Mouse (Mus musculus): ENCODE measurements around the gene Gngt1. TPM values are rescaled to one million over a fixed set of nuclear protein-coding genes. Genes with fewer than 3 reads are reported as not detected.

Gngt1 gene
- not detected in 2 replicates for polyA plus RNA-seq (2011; ENCODE audit: insufficient read length, low read depth, missing spikeins)

GRCm38 (mm10) chr6:3993492-3993891, at the start of gene Gngt1:
Gene Gngt1, plus strand, starts transcription at chr6:3993792.
- Histone ChIP-seq H3K4me1 (ENCODE audit: control insufficient read depth, insufficient read depth, low read length) (no peaks in the 10 kb centered on the region), H3K4me3 (ENCODE audit: insufficient read depth, low read length) (no peak within 1 kb of the TSS), H3K27ac (ENCODE audit: insufficient read depth, low read length) (no peak within 1 kb of the TSS)
- no peak for TF ChIP-seq CTCF (IDR thresholded peaks at IDR 0.05; ENCODE audit: borderline replicate concordance, insufficient read depth, low read length)
- no peak for TF ChIP-seq POLR2A (IDR thresholded peaks at IDR 0.05; ENCODE audit: low read depth, low read length)

DNA sequence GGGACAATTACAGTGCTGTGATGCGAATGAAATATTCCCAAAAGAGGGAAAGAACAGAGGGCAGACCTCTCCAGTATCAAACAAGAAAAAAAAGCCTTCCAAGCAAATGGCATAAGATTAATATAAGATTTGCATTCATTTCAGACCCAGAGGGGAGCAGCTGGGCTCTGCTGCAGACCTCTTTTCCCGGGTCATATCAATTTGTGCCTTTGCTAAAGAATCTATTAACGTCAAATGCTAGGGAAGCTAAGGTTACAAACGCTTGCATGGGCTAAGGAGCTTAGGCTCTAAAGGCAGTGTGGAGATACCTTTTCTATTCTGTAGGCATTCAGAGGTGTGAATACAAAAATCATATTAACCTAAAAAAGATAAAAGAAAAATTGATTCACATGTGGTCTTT, 38.6 kb upstream of the Gngt1 start:
- no peak for TF ChIP-seq CTCF (IDR thresholded peaks at IDR 0.05; ENCODE audit: borderline replicate concordance, insufficient read depth, low read length)
- no peak for TF ChIP-seq POLR2A (IDR thresholded peaks at IDR 0.05; ENCODE audit: low read depth, low read length)
- H3K4me3 ChIP-seq (ENCODE audit: insufficient read depth, low read length) = no peak overlapping the region
- H3K27ac ChIP-seq (ENCODE audit: insufficient read depth, low read length) = no peak overlapping the region
- H3K4me1 ChIP-seq (ENCODE audit: control insufficient read depth, insufficient read depth, low read length) = no peaks in the 10 kb centered on the region

GRCm38 (mm10) chr6:3967676-3968626, 25.6 kb upstream of the Gngt1 start:
- H3K4me3 ChIP-seq (ENCODE audit: insufficient read depth, low read length) = no peak overlapping the region
- H3K4me1 ChIP-seq (ENCODE audit: control insufficient read depth, insufficient read depth, low read length) = peaks cover 3% of the 10 kb centered on the region; the same call in 1 of the 2 replicates
- TF ChIP-seq POLR2A (IDR thresholded peaks at IDR 0.05; ENCODE audit: low read depth, low read length) (no peak), CTCF (IDR thresholded peaks at IDR 0.05; ENCODE audit: borderline replicate concordance, insufficient read depth, low read length) (no peak)
- no peak overlapping the region for H3K27ac ChIP-seq (ENCODE audit: insufficient read depth, low read length)

DNA sequence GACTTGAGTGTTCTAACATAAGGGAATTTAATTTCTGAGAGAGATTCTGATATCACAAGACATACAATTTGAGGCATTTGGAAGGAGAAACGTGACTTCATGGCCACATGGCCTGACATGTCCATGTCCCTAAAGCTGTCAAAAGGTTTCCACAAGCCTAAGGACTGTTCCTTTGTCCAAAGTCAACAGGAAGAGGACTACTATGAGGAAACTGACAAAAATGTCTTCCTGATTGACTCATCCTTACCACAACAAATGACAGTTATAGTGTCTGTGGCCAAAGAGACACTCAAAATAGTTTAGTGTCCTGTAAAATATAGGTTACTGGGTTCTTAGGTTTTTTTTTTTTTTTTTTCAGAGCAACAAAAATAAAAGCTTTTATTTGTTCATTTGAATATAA, 19.9 kb upstream of the Gngt1 start:
- H3K27ac ChIP-seq (ENCODE audit: insufficient read depth, low read length) = no peak overlapping the region
- no peak overlapping the region for H3K4me3 ChIP-seq (ENCODE audit: insufficient read depth, low read length)
- TF ChIP-seq POLR2A (IDR thresholded peaks at IDR 0.05; ENCODE audit: low read depth, low read length) (no peak), CTCF (IDR thresholded peaks at IDR 0.05; ENCODE audit: borderline replicate concordance, insufficient read depth, low read length) (no peak)
- H3K4me1 ChIP-seq (ENCODE audit: control insufficient read depth, insufficient read depth, low read length) = no peaks in the 10 kb centered on the region; the same call in none of the 2 replicates

- TF ChIP-seq POLR2A (IDR thresholded peaks at IDR 0.05; ENCODE audit: low read depth, low read length) = no peak
- Histone ChIP-seq H3K4me3 (ENCODE audit: insufficient read depth, low read length) (no peak overlapping the region), H3K4me1 (ENCODE audit: control insufficient read depth, insufficient read depth, low read length) (no peaks in the 10 kb centered on the region), H3K27ac (ENCODE audit: insufficient read depth, low read length) (no peak overlapping the region)
Observed at GRCm38 (mm10) chr6:3982661-3983284, 10.8 kb upstream of the Gngt1 start.

DNA sequence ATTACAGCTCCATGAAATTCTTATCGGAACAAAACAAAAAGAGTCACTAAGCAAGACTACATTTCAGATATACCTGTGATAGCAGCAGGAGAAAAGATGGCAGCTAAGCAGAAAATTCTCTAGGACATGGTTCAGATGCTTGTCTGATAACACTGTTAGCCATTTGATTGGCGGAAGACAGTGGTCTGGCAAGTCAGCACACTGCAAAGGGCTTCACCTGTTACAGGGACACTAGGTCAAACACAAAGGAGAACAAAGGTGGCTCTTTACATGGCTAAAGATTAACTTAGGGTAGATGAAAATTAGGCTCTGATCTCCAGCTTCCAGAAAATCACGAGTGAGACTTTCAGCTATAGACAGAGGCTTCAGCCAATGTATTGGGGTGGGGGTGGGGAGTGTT, 4.8 kb upstream of the Gngt1 start, which contains the start of gene Tfpi2:
Gene Tfpi2 (minus strand): TSS at position 170 of the 400 bp plus-strand sequence.
- no peak for TF ChIP-seq CTCF (IDR thresholded peaks at IDR 0.05; ENCODE audit: borderline replicate concordance, insufficient read depth, low read length)
- TF ChIP-seq POLR2A (IDR thresholded peaks at IDR 0.05; ENCODE audit: low read depth, low read length) = no peak
- H3K4me3 ChIP-seq (ENCODE audit: insufficient read depth, low read length) = no peak within 1 kb of the TSS
- H3K27ac ChIP-seq (ENCODE audit: insufficient read depth, low read length) = no peak within 1 kb of the TSS
- H3K4me1 ChIP-seq (ENCODE audit: control insufficient read depth, insufficient read depth, low read length) = no peaks in the 10 kb centered on the region

DNA sequence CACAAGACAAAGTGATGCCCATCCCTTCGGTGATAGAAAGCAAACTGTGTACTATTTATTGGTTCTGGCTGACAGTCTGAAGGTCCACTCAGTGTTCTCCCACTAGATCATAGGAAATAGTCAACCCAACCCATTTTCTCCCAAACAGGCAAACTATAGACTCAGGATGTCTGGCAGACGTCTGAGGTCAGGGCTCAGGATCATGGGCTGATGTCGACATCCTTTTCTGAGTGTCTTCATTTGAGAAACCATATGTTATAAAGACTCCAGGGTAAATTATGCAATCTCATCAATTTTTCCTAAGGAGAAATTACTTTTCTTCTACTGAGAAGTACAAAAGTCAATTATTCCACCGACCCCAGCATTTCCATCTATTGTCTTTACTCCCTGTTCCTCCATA, 4.5 kb downstream of the Gngt1 start:
- H3K4me1 ChIP-seq (ENCODE audit: control insufficient read depth, insufficient read depth, low read length) = peaks cover 3% of the 10 kb centered on the region; the same call in 1 of the 2 replicates
- TF ChIP-seq POLR2A (IDR thresholded peaks at IDR 0.05; ENCODE audit: low read depth, low read length) (no peak), CTCF (IDR thresholded peaks at IDR 0.05; ENCODE audit: borderline replicate concordance, insufficient read depth, low read length) (no peak)
- no peak overlapping the region for H3K4me3 ChIP-seq (ENCODE audit: insufficient read depth, low read length)
- no peak overlapping the region for H3K27ac ChIP-seq (ENCODE audit: insufficient read depth, low read length)

GRCm38 (mm10) chr6:3999296-3999695, 5.7 kb downstream of the Gngt1 start:
- TF ChIP-seq CTCF (IDR thresholded peaks at IDR 0.05; ENCODE audit: borderline replicate concordance, insufficient read depth, low read length) (no peak), POLR2A (IDR thresholded peaks at IDR 0.05; ENCODE audit: low read depth, low read length) (no peak)

GRCm38 (mm10) chr6:4000716-4001115, 7.1 kb downstream of the Gngt1 start:
- Histone ChIP-seq H3K4me1 (ENCODE audit: control insufficient read depth, insufficient read depth, low read length) (peaks cover 5% of the 10 kb centered on the region; the same call in 1 of the 2 replicates), H3K27ac (ENCODE audit: insufficient read depth, low read length) (no peak overlapping the region), H3K4me3 (ENCODE audit: insufficient read depth, low read length) (no peak overlapping the region)
- TF ChIP-seq POLR2A (IDR thresholded peaks at IDR 0.05; ENCODE audit: low read depth, low read length) = no peak
- no peak for TF ChIP-seq CTCF (IDR thresholded peaks at IDR 0.05; ENCODE audit: borderline replicate concordance, insufficient read depth, low read length)

More at GRCm38 (mm10) chr6:3999296-3999695, 5.7 kb downstream of the Gngt1 start:
- Histone ChIP-seq H3K4me3 (ENCODE audit: insufficient read depth, low read length) (no peak overlapping the region), H3K27ac (ENCODE audit: insufficient read depth, low read length) (no peak overlapping the region), H3K4me1 (ENCODE audit: control insufficient read depth, insufficient read depth, low read length) (peaks cover 5% of the 10 kb centered on the region; the same call in 1 of the 2 replicates)

Measured in embryonic fibroblast, embryonic 13.5 days (primary cell).